Mouse (Mus musculus): ENCODE data around the gene Gm8906. TPM values are rescaled to one million over a fixed set of nuclear protein-coding genes. Genes with fewer than 3 reads are reported as not detected.

Gene Gm8906
- not detected in 2 replicates for polyA plus RNA-seq (2012; rRNA removed)

GRCm38 (mm10) chr5:11502385-11502784 is at the start of gene Gm8906:
TSS of gene Gm8906 (plus strand) at chr5:11502685.

Other genes with a start within 250 kb of the Gm8906 start
- not detected in 2 replicates for gene Gm8890, start 246.7 kb upstream of the Gm8906 start, polyA plus RNA-seq (2012; rRNA removed)
- not detected in 2 replicates for gene Speer1, start 161.2 kb upstream of the Gm8906 start, polyA plus RNA-seq (2012; rRNA removed)
- gene Gm8897, start 86.3 kb upstream of the Gm8906 start, polyA plus RNA-seq (2012; rRNA removed), result not detected in 2 replicates
- not detected in 2 replicates for gene Gm6460, start 92.2 kb downstream of the Gm8906 start, polyA plus RNA-seq (2012; rRNA removed)
- gene Gm8922, start 179.3 kb downstream of the Gm8906 start, polyA plus RNA-seq (2012; rRNA removed), result not detected in 2 replicates